Mouse (Mus musculus) left cerebral cortex, postnatal 10 days (tissue): ENCODE measurements around the gene Gm17490. TPM values are rescaled to one million over a fixed set of nuclear protein-coding genes. Genes with fewer than 3 reads are reported as not detected.
"Not testable (repeated sequence)": the region's sequence is repeated elsewhere in the genome, so short reads cannot be mapped to it uniquely, and the experiment has no call there.

Experiments used
- DNase-seq, 2 experiments: peaks; one replicate each; pipeline ENCODE4 v3.0.0; 2021 to 2022; ENCODE audit warnings: low spot score in 2 of 2, mixed read lengths in 1 of 2; ENCODE audit errors: extremely low spot score in 1 of 2
- intact Hi-C: fragments of 180-260 bp; cut with DNase I; formaldehyde crosslinking; loops from one replicate; pipeline ENCODE4 v1.15.1; 2025
- total RNA-seq, 2 experiments: library from RNA; stranded (reverse); gene quantifications; 2 replicates each; pipeline ENCODE4 v1.2.3; 2021

Gm17490 gene
- total RNA-seq, 2 experiments from 2014 or later = not detected

GRCm38 (mm10) chr2:11636138-11636480 is 10.0 kb upstream of the Gm17490 start:
- intact Hi-C loops = no loop called here
- no peak for DNase-seq

GRCm38 (mm10) chr2:11635471-11636137 is 9.5 kb upstream of the Gm17490 start:
- intact Hi-C loops = no loop called here
- DNase-seq = no peak

GRCm38 (mm10) chr2:11635035-11635434 is 9.0 kb upstream of the Gm17490 start:
- no peak for DNase-seq
- intact Hi-C loops = no loop called here

GRCm38 (mm10) chr2:11623726-11624125 is 2.3 kb downstream of the Gm17490 start:
- intact Hi-C loops = no loop called here

GRCm38 (mm10) chr2:11623173-11623572 is 2.9 kb downstream of the Gm17490 start:
- intact Hi-C loops = no loop called here

More at GRCm38 (mm10) chr2:11623726-11624125, 2.3 kb downstream of the Gm17490 start:
- DNase-seq = no peak

GRCm38 (mm10) chr2:11619598-11619997 is 6.5 kb downstream of the Gm17490 start:
- DNase-seq = no peak

More at GRCm38 (mm10) chr2:11623173-11623572, 2.9 kb downstream of the Gm17490 start:
- no peak for DNase-seq

GRCm38 (mm10) chr2:11616846-11617245 is 9.2 kb downstream of the Gm17490 start:
- no peak for DNase-seq
- intact Hi-C loops = no loop called here

More at GRCm38 (mm10) chr2:11619598-11619997, 6.5 kb downstream of the Gm17490 start:
- intact Hi-C loops = no loop called here

GRCm38 (mm10) chr2:11612939-11613338 is 13.1 kb downstream of the Gm17490 start:
- intact Hi-C loops, DNase-seq: not testable (repeated sequence)

GRCm38 (mm10) chr2:11606718-11607117 is 19.3 kb downstream of the Gm17490 start:
- DNase-seq, intact Hi-C loops: not testable (repeated sequence)

- DNase-seq = no peak
- intact Hi-C loops = loop anchor here (5.0 kb wide), 1 partner anchor 267 kb away; no protein-coding TSS in a partner anchor
Observed at GRCm38 (mm10) chr2:11604911-11605310, 21.2 kb downstream of the Gm17490 start.

GRCm38 (mm10) chr2:11604053-11604452 is 22.0 kb downstream of the Gm17490 start, which contains the start of gene Rbm17:
TSS of gene Rbm17 (minus strand) at chr2:11604153.
- intact Hi-C loops = loop anchor here (5.0 kb wide), 1 partner anchor 268 kb away; no protein-coding TSS in a partner anchor
- no peak for DNase-seq

- peak; percentile 93 to 96 for DNase-seq
Observed at GRCm38 (mm10) chr2:11602506-11603489, 23.3 kb downstream of the Gm17490 start.

GRCm38 (mm10) chr2:11601795-11602194 is 24.3 kb downstream of the Gm17490 start:
- intact Hi-C loops = loop anchor here (2.0 to 5.0 kb wide), 2 partner anchors 85 to 271 kb away; no protein-coding TSS in a partner anchor
- DNase-seq = no peak

More at GRCm38 (mm10) chr2:11602506-11603489, 23.3 kb downstream of the Gm17490 start:
- intact Hi-C loops = loop anchor here (2.0 to 5.0 kb wide), 2 partner anchors 84 to 270 kb away; no protein-coding TSS in a partner anchor

- DNase-seq = no peak
- intact Hi-C loops = no loop called here
Observed at GRCm38 (mm10) chr2:11597906-11598305, 28.2 kb downstream of the Gm17490 start.

GRCm38 (mm10) chr2:11596690-11597089 is 29.4 kb downstream of the Gm17490 start:
- intact Hi-C loops = no loop called here
- DNase-seq = no peak

- intact Hi-C loops = no loop called here
Observed at GRCm38 (mm10) chr2:11587996-11588395, 38.1 kb downstream of the Gm17490 start.

GRCm38 (mm10) chr2:11579399-11579798 is 46.7 kb downstream of the Gm17490 start:
- intact Hi-C loops = no loop called here
- no peak for DNase-seq

More at GRCm38 (mm10) chr2:11587996-11588395, 38.1 kb downstream of the Gm17490 start:
- DNase-seq = no peak

- intact Hi-C loops = no loop called here
- DNase-seq = no peak
Observed at GRCm38 (mm10) chr2:11578187-11578586, 47.9 kb downstream of the Gm17490 start.
